Mouse (Mus musculus) embryonic facial prominence, embryonic 11.5 days (tissue): ENCODE measurements at regions not wholly inside any gene's neighbourhood (a gene's known extent, or its start where the extent isn't known, plus 50 kb on each side); places are given as distances from the start of the nearest gene placed in this dataset.
A peak's percentile ranks its signal among the peaks of the same experiment; 100 is the strongest.

Source experiments
- ATAC-seq: fragments of 200-750 bp; cut with Nextera tagmentation; replicated peaks from 2 replicates; pipeline ENCODE4 v1.8.0; 2017; ENCODE audit warnings: low read depth; ENCODE audit not compliant: insufficient number of reproducible peaks, low FRiP score, low TSS enrichment
- DNase-seq: peaks from one replicate; pipeline ENCODE4 v3.0.0-alpha.2; 2015; ENCODE audit warnings: low spot score
- H3K27ac ChIP-seq: fragments of 300-500 bp; sonication (generic); replicated peaks from 2 replicates; pipeline ENCODE4 v1.5.1; 2014; ENCODE audit warnings: mild to moderate bottlenecking, low read depth, low read length, control low read depth
- H3K27me3 ChIP-seq: fragments of 300-500 bp; sonication (generic); 2 replicates; pipeline ENCODE4 v1.6.1; 2014; ENCODE audit warnings: mild to moderate bottlenecking, low read length, moderate library complexity, mixed read lengths; ENCODE audit not compliant: control insufficient read depth, insufficient read depth
- H3K36me3 ChIP-seq: fragments of 300-500 bp; sonication (generic); replicated peaks from 2 replicates; pipeline ENCODE4 v1.6.1; 2014; ENCODE audit warnings: low read depth, mild to moderate bottlenecking, low read length, moderate library complexity, mixed read lengths; ENCODE audit not compliant: control insufficient read depth, insufficient read depth
- H3K4me1 ChIP-seq: fragments of 300-500 bp; sonication (generic); 2 replicates; pipeline ENCODE4 v1.6.1; 2014; ENCODE audit warnings: low read length, mixed read lengths; ENCODE audit not compliant: control insufficient read depth, insufficient read depth
- H3K4me2 ChIP-seq: fragments of 300-500 bp; sonication (generic); 2 replicates; pipeline ENCODE4 v1.6.1; 2014; ENCODE audit warnings: low read depth, mild to moderate bottlenecking, control low read depth, low read length, moderate library complexity
- H3K4me3 ChIP-seq: fragments of 300-500 bp; sonication (generic); 2 replicates; pipeline ENCODE4 v1.5.1; 2014; ENCODE audit warnings: low read depth, low read length, control low read depth
- H3K9ac ChIP-seq: fragments of 300-500 bp; sonication (generic); replicated peaks from 2 replicates; pipeline ENCODE4 v1.6.1; 2014; ENCODE audit warnings: mild to moderate bottlenecking, control low read depth, low read length
- H3K9me3 ChIP-seq: fragments of 300-500 bp; sonication (generic); replicated peaks from 2 replicates; pipeline ENCODE4 v1.6.1; 2016; ENCODE audit warnings: mild to moderate bottlenecking, low read length, inconsistent platforms, mixed read lengths; ENCODE audit not compliant: control insufficient read depth
- WGBS: fragments of 180-500 bp; shearing (Covaris S2); extraction: QIAGEN DNeasy Blood & Tissue Kit; methylation state at CpG from one replicate; pipeline ENCODE4 v1.1.7; 2014; 5-methylcytosine and 5-hydroxymethylcytosine counted together

- WGBS = 17% methylated on average over 5 of the region's 5 CpGs
- Histone ChIP-seq H3K9me3 (no peaks in the 10 kb centered on the region), H3K27me3 (no peaks in the 10 kb centered on the region), H3K9ac (no peak overlapping the region), H3K4me1 (no peaks in the 10 kb centered on the region), H3K27ac (no peak overlapping the region), H3K4me2 (no peak overlapping the region), H3K4me3 (no peak overlapping the region), H3K36me3 (no peaks in the 10 kb centered on the region)
- peak; percentile 32 for DNase-seq
- ATAC-seq = no peak
These were observed 896.0 kb downstream of the Tmem114 start for GRCm38 (mm10) chr16:7528963-7529362.

DNA sequence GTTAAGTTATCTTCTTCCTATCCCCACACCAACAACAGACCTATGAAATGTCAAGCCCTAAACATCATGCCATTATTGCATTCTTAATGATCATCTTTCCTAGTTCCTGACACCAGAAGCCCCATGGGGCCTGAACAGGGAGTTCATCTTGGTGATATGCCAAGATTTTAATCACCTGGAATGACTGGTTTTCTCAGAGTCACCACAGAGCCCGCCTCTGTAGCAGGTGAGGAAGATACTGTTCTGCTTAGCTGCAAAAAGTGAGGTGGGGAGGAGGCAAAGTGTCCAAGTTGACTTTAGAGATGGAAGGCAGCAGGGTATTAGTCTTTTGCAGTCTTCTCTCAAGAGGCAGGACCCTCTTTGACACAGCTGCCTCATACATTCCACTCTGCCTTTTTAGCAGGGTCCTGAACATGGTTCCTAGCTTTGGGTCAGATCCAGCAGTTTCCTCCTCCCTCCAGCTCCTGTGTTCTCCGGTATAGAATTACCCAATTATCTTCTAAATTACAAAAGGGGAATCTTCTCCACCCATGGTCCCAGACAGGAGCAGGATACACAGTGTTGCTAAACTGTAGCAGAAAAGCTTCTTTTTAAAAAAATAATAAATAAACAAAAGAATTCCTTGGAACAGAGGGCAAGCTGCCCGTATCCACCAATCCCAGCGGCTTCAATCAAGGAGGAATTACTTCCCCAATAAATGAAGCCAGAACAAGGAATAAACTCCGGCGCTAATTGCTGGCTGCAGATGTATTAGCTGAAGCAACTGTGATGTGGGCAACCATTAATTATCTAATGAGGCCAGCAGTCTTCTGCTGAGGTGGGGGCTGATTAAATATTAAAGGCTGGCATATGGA lies 896.8 kb downstream of the Tmem114 start:
- no peaks in the 10 kb centered on the region for H3K4me1 ChIP-seq
- ATAC-seq (peak; percentile 52; the same call in 1 of the 2 replicates), DNase-seq (no peak)
- H3K36me3 ChIP-seq = no peaks in the 10 kb centered on the region
- no peak overlapping the region for H3K9ac ChIP-seq
- no peak overlapping the region for H3K4me2 ChIP-seq
- H3K9me3 ChIP-seq = no peaks in the 10 kb centered on the region
- no peak overlapping the region for H3K27ac ChIP-seq
- H3K27me3 ChIP-seq = no peaks in the 10 kb centered on the region
- WGBS = 40% methylated on average over 6 of the region's 6 CpGs
- no peak overlapping the region for H3K4me3 ChIP-seq

GRCm38 (mm10) chr16:7518711-7519110 lies 906.2 kb downstream of the Tmem114 start:
- Histone ChIP-seq H3K4me2 (no peak overlapping the region), H3K9me3 (no peaks in the 10 kb centered on the region), H3K9ac (no peak overlapping the region), H3K4me1 (no peaks in the 10 kb centered on the region), H3K27me3 (no peaks in the 10 kb centered on the region), H3K27ac (no peak overlapping the region), H3K4me3 (no peak overlapping the region), H3K36me3 (no peaks in the 10 kb centered on the region)
- WGBS = 67% methylated on average over 2 of the region's 2 CpGs
- ATAC-seq (no peak), DNase-seq (no peak)
